Comparison of ENCODE assay signal across 10 mouse cellular contexts in genomic region chr8:127065791-127066190, GRCm38 (mm10). TPM values are rescaled to one million over a fixed set of nuclear protein-coding genes. Genes with fewer than 3 reads are reported as not detected.
DNase-seq lines count a peak whose midpoint lies in the region; ATAC-seq and TF ChIP-seq lines count a peak whose summit lies in the region.
"Had no signal": no experiment of that assay in that cellular context is flagged by ENCODE, and none has a peak within 500 bp of the region (broad histone marks: within the 10 kb centered on the region; RNA-seq: fewer than 3 reads in every experiment).

No protein-coding gene starts in this region.

- H3K4me1 ChIP-seq in kidney, embryonic 16.5 days (ENCODE audit: insufficient read depth, low read length), result peaks cover 54% of the 10 kb centered on the region
- H3K4me1 ChIP-seq in forebrain, embryonic 16.5 days (replicated peaks; ENCODE audit: control insufficient read depth, insufficient read depth, low read length), result peaks cover 33% of the 10 kb centered on the region
- H3K4me1 ChIP-seq in limb, embryonic 15.5 days, result peaks cover 30% of the 10 kb centered on the region
- H3K4me1 ChIP-seq in neural tube, embryonic 14.5 days (ENCODE audit: control insufficient read depth, insufficient read depth, low read length), result peaks cover 10% of the 10 kb centered on the region; the same call in 1 of the 2 replicates
- H3K4me1 ChIP-seq in cerebellum, adult 2 months (ENCODE audit: control insufficient read depth, insufficient read depth, low read length), result peaks cover 3% of the 10 kb centered on the region; the same call in 1 of the 2 replicates

- H3K27ac ChIP-seq in kidney, embryonic 16.5 days (ENCODE audit: low read length), result no peak overlapping the region
- no peak overlapping the region for H3K27ac ChIP-seq in forebrain, embryonic 16.5 days (ENCODE audit: low read length)
- H3K27ac ChIP-seq in limb, embryonic 15.5 days, result no peak overlapping the region
- no peak overlapping the region for H3K27ac ChIP-seq in neural tube, embryonic 14.5 days (ENCODE audit: low read depth, low read length)
- H3K27ac ChIP-seq in cerebellum, adult 2 months (ENCODE audit: insufficient read depth, low read length), result no peak overlapping the region

- H3K9me3 ChIP-seq in kidney, embryonic 16.5 days (ENCODE audit: low read length), result no peaks in the 10 kb centered on the region
- no peaks in the 10 kb centered on the region for H3K9me3 ChIP-seq in forebrain, embryonic 16.5 days (ENCODE audit: control insufficient read depth, low read length)
- H3K9me3 ChIP-seq in limb, embryonic 15.5 days, result no peaks in the 10 kb centered on the region
- H3K9me3 ChIP-seq in neural tube, embryonic 14.5 days (ENCODE audit: control insufficient read depth, low read length), result no peaks in the 10 kb centered on the region

- peak overlapping the region; percentile 66 for H3K4me2 ChIP-seq in kidney, embryonic 16.5 days (replicated peaks; ENCODE audit: low read depth, low read length)
- H3K4me2 ChIP-seq in forebrain, embryonic 16.5 days (ENCODE audit: low read length), result peak overlapping the region; percentile 89
- H3K4me2 ChIP-seq in limb, embryonic 15.5 days, result peak overlapping the region; percentile 60
- peak overlapping the region; percentile 76 for H3K4me2 ChIP-seq in neural tube, embryonic 14.5 days (ENCODE audit: low read depth, low read length)

- H3K4me3 ChIP-seq in kidney, embryonic 16.5 days (ENCODE audit: low read length), result peak overlapping the region; percentile 91
- peak overlapping the region; percentile 93 for H3K4me3 ChIP-seq in forebrain, embryonic 16.5 days (replicated peaks; ENCODE audit: low read length)
- peak overlapping the region; percentile 93 for H3K4me3 ChIP-seq in limb, embryonic 15.5 days
- H3K4me3 ChIP-seq in neural tube, embryonic 14.5 days (ENCODE audit: low read depth, low read length), result peak overlapping the region; percentile 85
- no peak overlapping the region for H3K4me3 ChIP-seq in cerebellum, adult 2 months (replicated peaks; ENCODE audit: insufficient read depth, low read depth, low read length)

- no peak for DNase-seq in kidney, adult 11 months
- DNase-seq in cerebellum, adult 2 months, result no peak
- no peak for DNase-seq in MN1 (ENCODE audit: low spot score)
- DNase-seq in urinary bladder, adult 2 months (ENCODE audit: low spot score), result no peak
- DNase-seq: cerebellum, adult 8-10 months had no signal

- WGBS in kidney, embryonic 16.5 days, result 32% methylated on average over 1 of the region's 1 CpGs
- WGBS in forebrain, embryonic 16.5 days, result 57% methylated on average over 1 of the region's 1 CpGs
- WGBS in limb, embryonic 15.5 days, result 53% methylated on average over 1 of the region's 1 CpGs
- WGBS in neural tube, embryonic 14.5 days, result 71% methylated on average over 1 of the region's 1 CpGs
- 91% methylated on average over 1 of the region's 1 CpGs for WGBS in cerebellum, adult 2 months

- no peak for ATAC-seq in kidney, embryonic 16.5 days (ENCODE audit: low FRiP score, low TSS enrichment)
- no peak for ATAC-seq in forebrain, embryonic 16.5 days
- no peak for ATAC-seq in limb, embryonic 15.5 days (ENCODE audit: insufficient number of reproducible peaks, low FRiP score, low TSS enrichment, low read depth)
- ATAC-seq in neural tube, embryonic 14.5 days (ENCODE audit: low read depth), result no peak

- no peaks in the 10 kb centered on the region; the same call in 1 of the 2 replicates for H3K27me3 ChIP-seq in kidney, embryonic 16.5 days (ENCODE audit: insufficient read depth, low read length)
- peaks cover 2% of the 10 kb centered on the region; the same call in 1 of the 2 replicates for H3K27me3 ChIP-seq in forebrain, embryonic 16.5 days (replicated peaks; ENCODE audit: control insufficient read depth, insufficient read depth, low read length)
- no peaks in the 10 kb centered on the region for H3K27me3 ChIP-seq in limb, embryonic 15.5 days
- H3K27me3 ChIP-seq in neural tube, embryonic 14.5 days (ENCODE audit: control insufficient read depth, insufficient read depth, low read length), result no peaks in the 10 kb centered on the region; the same call in 1 of the 2 replicates
- 0 out of 2 replicates have a peak, but pooled peaks cover 1% of the 10 kb centered on the region for H3K27me3 ChIP-seq in cerebellum, adult 2 months (ENCODE audit: control insufficient read depth, insufficient read depth, low read length)
- H3K27me3 ChIP-seq: CH12.LX had no signal

- no peak for TF ChIP-seq POLR2A in cerebellum, adult 2 months (IDR thresholded peaks at IDR 0.05; ENCODE audit: borderline replicate concordance, insufficient read depth, low read length)

- no peaks in the 10 kb centered on the region for H3K36me3 ChIP-seq in kidney, embryonic 16.5 days (ENCODE audit: insufficient read depth, low read length)
- no peaks in the 10 kb centered on the region for H3K36me3 ChIP-seq in forebrain, embryonic 16.5 days (ENCODE audit: control insufficient read depth, insufficient read depth)
- H3K36me3 ChIP-seq in limb, embryonic 15.5 days, result no peaks in the 10 kb centered on the region
- H3K36me3 ChIP-seq in neural tube, embryonic 14.5 days (ENCODE audit: control insufficient read depth, insufficient read depth, low read length), result no peaks in the 10 kb centered on the region

- no peak for TF ChIP-seq CTCF in cerebellum, adult 2 months (IDR thresholded peaks at IDR 0.05; ENCODE audit: borderline replicate concordance, insufficient read depth, low read depth, low read length)

- H3K9ac ChIP-seq in kidney, embryonic 16.5 days (replicated peaks; ENCODE audit: low read length), result no peak overlapping the region
- H3K9ac ChIP-seq in forebrain, embryonic 16.5 days (replicated peaks; ENCODE audit: low read depth, low read length), result peak overlapping the region; percentile 87; the same call in 1 of the 2 replicates
- H3K9ac ChIP-seq in limb, embryonic 15.5 days, result no peak overlapping the region
- H3K9ac ChIP-seq in neural tube, embryonic 14.5 days (replicated peaks; ENCODE audit: low read depth, low read length), result no peak overlapping the region

RNA-seq across cellular contexts. Expression of gene Pard3, which starts 2.1 kb away (rescaled TPM):
- polyA plus RNA-seq in kidney, embryonic 16.5 days (2015; fragmentation: Nextera tagmentation; extraction: Ambion mirVana), result 25.5 and 28.7 TPM in 2 replicates
- polyA plus RNA-seq in forebrain, embryonic 16.5 days (2015; fragmentation: Nextera tagmentation; extraction: Ambion mirVana), result 16.4 and 19.1 TPM in 2 replicates
- 31.4 and 37.8 TPM in 2 replicates for polyA plus RNA-seq in limb, embryonic 15.5 days (2015; fragmentation: Nextera tagmentation; extraction: Ambion mirVana)
- 22.7 and 26.1 TPM in 2 replicates for polyA plus RNA-seq in neural tube, embryonic 14.5 days (2014; fragmentation: Nextera tagmentation; extraction: Ambion mirVana)
- 13.2 and 13.5 TPM in 2 replicates for polyA plus RNA-seq in cerebellum, adult 2 months (2012; rRNA removed)
- polyA plus RNA-seq in urinary bladder, adult 2 months (2012; rRNA removed), result 32.0 and 37.9 TPM in 2 replicates
